8 mouse cellular contexts compared by ENCODE assay signal in genomic region chr15:25440991-25441867, GRCm38 (mm10). TPM values are rescaled to one million over a fixed set of nuclear protein-coding genes. Genes with fewer than 3 reads are reported as not detected.
DNase-seq lines count a peak whose midpoint lies in the region; ATAC-seq lines count a peak whose summit lies in the region.

No protein-coding gene starts in this region.

- H3K4me3 ChIP-seq in hindbrain, embryonic 13.5 days: no peak overlapping the region
- H3K4me3 ChIP-seq in megakaryocyte, embryonic 14.5 days (replicated peaks): peak overlapping the region; percentile 86

- no peak overlapping the region for H3K27ac ChIP-seq in hindbrain, embryonic 13.5 days

- DNase-seq in heart, adult 11 months: peak; percentile 93
- DNase-seq in heart, postnatal 25 days (ENCODE audit: low spot score): no peak
- DNase-seq in cerebellum, adult 8-10 months: peak; percentile 60
- peak; percentile 42 to 71 for DNase-seq in left cerebral cortex, postnatal 14 days (ENCODE audit: low spot score in 2 of 2)
- DNase-seq in skeletal muscle tissue, adult 2 months (ENCODE audit: low read depth, low spot score): peak; percentile 69

- 18% methylated on average over 24 of the region's 24 CpGs for WGBS in hindbrain, embryonic 13.5 days

- no peaks in the 10 kb centered on the region for H3K36me3 ChIP-seq in hindbrain, embryonic 13.5 days
- H3K36me3 ChIP-seq in megakaryocyte, embryonic 14.5 days (replicated peaks; ENCODE audit: low read length): no peaks in the 10 kb centered on the region

- ATAC-seq in frontal cortex, adult (ENCODE audit: low TSS enrichment): peak; percentile 60; the same call in 1 of the 2 replicates
- ATAC-seq in hindbrain, embryonic 13.5 days (ENCODE audit: low FRiP score): no peak

- no peak overlapping the region for H3K9ac ChIP-seq in hindbrain, embryonic 13.5 days

- no peaks in the 10 kb centered on the region for H3K9me3 ChIP-seq in hindbrain, embryonic 13.5 days
- no peaks in the 10 kb centered on the region for H3K9me3 ChIP-seq in megakaryocyte, embryonic 14.5 days

- intact Hi-C loops in heart, postnatal 25 days (cut with DNase I): loop anchor here (1.0 to 5.0 kb wide), 5 partner anchors 41 to 276 kb away; partner anchors contain the start of gene Myo10
- intact Hi-C loops in left cerebral cortex, postnatal 14 days (cut with DNase I): loop anchor here (5.0 to 10.0 kb wide), 2 partner anchors 184 to 276 kb away; partner anchors contain the start of gene Myo10

- peak overlapping the region; percentile 40 for H3K4me2 ChIP-seq in hindbrain, embryonic 13.5 days

- H3K27me3 ChIP-seq in hindbrain, embryonic 13.5 days: 0 out of 2 replicates have a peak, but pooled peaks cover 4% of the 10 kb centered on the region
- H3K27me3 ChIP-seq in megakaryocyte, embryonic 14.5 days (replicated peaks): peaks cover 20% of the 10 kb centered on the region

- H3K4me1 ChIP-seq in hindbrain, embryonic 13.5 days (replicated peaks): peaks cover 17% of the 10 kb centered on the region
- H3K4me1 ChIP-seq in megakaryocyte, embryonic 14.5 days: peaks cover 33% of the 10 kb centered on the region

RNA-seq across cellular contexts. Expression of gene Basp1, which starts 27.7 kb away (rescaled TPM):
- 1 to 10 TPM; 2.3 to 2.4 TPM for total RNA-seq in heart, postnatal 25 days (2021)
- 202 and 215 TPM in 2 replicates for polyA plus RNA-seq in hindbrain, embryonic 13.5 days (2015; fragmentation: Nextera tagmentation; extraction: Ambion mirVana)
- 1,000 to 10,000 TPM in 1 of 2 experiments, 100 to 1,000 TPM in 1; 945 to 1,112 TPM for total RNA-seq in left cerebral cortex, postnatal 14 days (2021)
- polyA plus RNA-seq in megakaryocyte, embryonic 14.5 days (2012; ENCODE audit: insufficient read depth, low replicate concordance): 25.1 and 45.9 TPM in 2 replicates

Comparison
In these comparisons a context has a peak if more than half of its experiments do, and no peak if none do; other contexts are left out.
1. RNA of gene Basp1, which starts 27.7 kb away (total RNA-seq): 945 to 1,112 TPM in left cerebral cortex, postnatal 14 days; 2.3 to 2.4 TPM in heart, postnatal 25 days; every median in the first group is over 100 times any median in the second.